Mouse (Mus musculus): Measurements from ENCODE around the gene Bcat1.

GRCm38 (mm10) chr6:145094431-145094830 is 18.4 kb upstream of the Bcat1 start:
- TF ChIP-seq CTCF (IDR thresholded peaks at IDR 0.05) = no peak
- no peak for TF ChIP-seq EP300 (IDR thresholded peaks at IDR 0.05; ENCODE audit: insufficient read depth, low read depth, low read length)
